Mouse (Mus musculus) lung, postnatal 0 days (tissue): ENCODE measurements around the gene Arhgap24.

ENCODE experiments used
- CTCF ChIP-seq: IDR thresholded peaks from 2 replicates; pipeline ENCODE4 v1.5.1; 2016; ENCODE audit warnings: antibody characterized with exemption, mild to moderate bottlenecking
- EP300 ChIP-seq: IDR thresholded peaks from 2 replicates; pipeline ENCODE4 v1.6.1; 2016; ENCODE audit warnings: antibody characterized with exemption, mild to moderate bottlenecking, control low read depth

DNA sequence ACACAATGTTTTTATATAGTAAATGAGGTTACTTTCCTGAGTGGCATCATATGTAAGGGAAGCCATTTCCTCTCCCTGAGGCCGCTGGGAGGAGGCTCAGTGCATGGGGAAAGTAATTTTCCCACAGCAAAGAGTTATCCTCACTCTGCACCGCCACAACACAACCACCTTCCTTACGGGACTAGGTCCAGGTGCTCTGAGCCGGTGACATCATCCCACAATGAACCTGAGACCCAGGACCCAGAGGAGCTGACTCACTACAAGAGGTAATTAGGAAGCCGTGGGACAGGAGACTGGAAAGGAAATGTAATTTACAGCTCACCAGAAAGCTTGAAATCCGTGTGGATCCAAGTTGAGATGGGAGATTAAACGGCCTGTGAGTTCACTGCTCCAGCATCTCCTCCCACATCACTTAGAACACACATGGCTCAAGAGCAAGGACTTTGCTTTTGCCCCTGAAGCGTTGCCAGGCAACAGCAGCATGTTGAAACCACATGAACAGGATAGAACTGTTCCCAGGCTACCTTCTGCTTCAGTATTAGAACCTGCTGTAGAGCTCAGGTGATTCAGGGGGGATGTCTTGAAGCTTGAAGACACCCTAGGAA lies 238.3 kb downstream of the Arhgap24 start:
- TF ChIP-seq EP300 = no peak
- no peak for TF ChIP-seq CTCF
